Mouse (Mus musculus): ENCODE results near the gene Rnasek.

GRCm38 (mm10) chr11:70198332-70198731 lies 41.3 kb downstream of the Rnasek start:
- TF ChIP-seq POLR2A (IDR thresholded peaks at IDR 0.05; ENCODE audit: insufficient read length, low read depth): no peak
- no peak for TF ChIP-seq MAX (IDR thresholded peaks at IDR 0.05; ENCODE audit: low read depth)
- no peak for TF ChIP-seq MYOG (IDR thresholded peaks at IDR 0.05; ENCODE audit: control insufficient read depth in 1 of 3, insufficient read depth in 1 of 3, insufficient read length in 2 of 3, low read depth in 2 of 3)
- TF ChIP-seq USF1 (IDR thresholded peaks at IDR 0.05; ENCODE audit: low read depth): no peak
- no peak for TF ChIP-seq E2F4 (IDR thresholded peaks at IDR 0.05; ENCODE audit: insufficient read depth)
- no peak for TF ChIP-seq POLR2AphosphoS2 (IDR thresholded peaks at IDR 0.05; ENCODE audit: insufficient read length, low read depth)
- no peak for TF ChIP-seq MYOD1 (IDR thresholded peaks at IDR 0.05; ENCODE audit: control insufficient read depth in 1 of 3, insufficient read length in 2 of 3, low read depth in 2 of 3)
- no peak for TF ChIP-seq TCF12 (IDR thresholded peaks at IDR 0.05; ENCODE audit: insufficient read depth, poor library complexity, severe bottlenecking)
- no peak for TF ChIP-seq SRF (IDR thresholded peaks at IDR 0.05; ENCODE audit: control insufficient read depth, insufficient read length, low read depth)
